Mouse (Mus musculus) Patski (cell line): ENCODE data around the gene Uaca. TPM values are rescaled to one million over a fixed set of nuclear protein-coding genes. Genes with fewer than 3 reads are reported as not detected.

Source experiments
- ATAC-seq: fragments of 100-300 bp; one replicate; pipeline ENCODE4 v1.8.0; 2021
- CTCF ChIA-PET: fragments of 350-600 bp; sonication (Branson Sonifier 250); formaldehyde crosslinking; loops from one replicate; lab custom pipeline; 2022; ENCODE audit warnings: inconsistent platforms; lab: Charles Lee
- POLR2A ChIA-PET: fragments of 350-600 bp; sonication (Branson Sonifier 250); formaldehyde crosslinking; loops from one replicate; lab custom pipeline; 2022; ENCODE audit warnings: antibody characterized with exemption, inconsistent platforms; lab: Charles Lee
- DNase-seq: peaks from one replicate; pipeline ENCODE4 v3.0.0-alpha.2; 2011; ENCODE audit warnings: low read depth, low spot score
- H3K27me3 ChIP-seq: fragments of 371-371 bp; one replicate; pipeline ENCODE4 v1.5.1; 2021
- CTCF ChIP-seq: fragments of 100-300 bp; IDR thresholded peaks from one replicate; pipeline ENCODE4 v1.5.1; 2021
- in situ Hi-C: fragments of 300-500 bp; cut with MboI; formaldehyde crosslinking; loops from 3 replicates; pipeline ENCODE4 v1.11.1; 2018; ENCODE audit warnings: low pct_unique_long_range_greater_than_20kb, mixed read lengths
- polyA plus RNA-seq: library from polyadenylated mRNA; unstranded; gene quantifications from one replicate; pipeline ENCODE4 v1.2.3, GENCODE M21; 2021

The Uaca gene
- polyA plus RNA-seq, 1 experiment from 2014 or later: 16.3 TPM

DNA sequence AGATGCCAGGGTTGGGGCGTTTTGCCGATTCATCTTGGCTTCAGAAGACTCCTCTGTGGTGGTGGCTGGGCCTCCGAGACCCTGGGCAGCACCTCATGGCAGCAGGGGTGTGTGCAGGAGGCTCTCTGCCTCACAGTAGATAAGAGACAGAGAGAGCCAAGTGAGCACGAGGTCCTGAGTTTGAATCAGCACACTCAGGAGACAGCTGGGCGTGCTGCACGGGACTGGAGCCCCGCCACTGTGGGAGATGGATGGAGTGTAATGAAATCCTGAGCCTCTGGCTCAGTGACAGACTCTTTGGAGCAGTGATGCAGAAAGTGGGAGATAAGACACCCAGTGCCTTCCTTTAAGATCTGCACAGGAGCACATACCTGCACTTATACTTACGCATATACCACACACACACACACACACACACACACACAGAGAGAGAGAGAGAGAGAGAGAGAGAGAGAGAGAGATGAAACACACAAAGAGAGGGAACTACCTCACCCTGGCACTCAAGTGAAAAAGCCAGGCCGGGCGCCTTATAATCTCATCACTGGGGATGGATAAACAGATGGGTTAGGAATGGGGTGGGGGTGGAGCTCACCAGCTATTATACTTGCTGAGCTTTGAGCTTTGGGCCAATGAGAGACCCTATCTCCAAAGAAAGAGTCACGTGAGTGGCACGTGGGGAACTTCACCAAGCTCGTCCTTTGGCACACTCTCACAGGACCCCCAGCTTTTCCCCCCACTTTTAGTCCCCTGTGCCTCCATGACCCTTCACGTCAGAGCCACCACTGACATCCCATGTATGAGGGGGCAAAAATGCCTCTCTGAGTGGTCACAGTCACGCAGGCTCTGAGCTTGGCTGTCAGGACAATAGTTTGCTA lies 37.2 kb upstream of the Uaca start:
- in situ Hi-C loops: no loop called here
- no peaks in the 10 kb centered on the region for H3K27me3 ChIP-seq
- ATAC-seq (no peak), DNase-seq (no peak)
- POLR2A ChIA-PET: interaction anchor here (1.2 kb wide), 1 partner anchor 14 kb away, joined by 3 read pairs; no protein-coding TSS in a partner anchor
- CTCF ChIA-PET: interaction anchor here (1.0 to 2.8 kb wide), 3 partner anchors 13 to 35 kb away, joined by 3 to 10 read pairs (median 3); no protein-coding TSS in a partner anchor
- no peak for TF ChIP-seq CTCF

DNA sequence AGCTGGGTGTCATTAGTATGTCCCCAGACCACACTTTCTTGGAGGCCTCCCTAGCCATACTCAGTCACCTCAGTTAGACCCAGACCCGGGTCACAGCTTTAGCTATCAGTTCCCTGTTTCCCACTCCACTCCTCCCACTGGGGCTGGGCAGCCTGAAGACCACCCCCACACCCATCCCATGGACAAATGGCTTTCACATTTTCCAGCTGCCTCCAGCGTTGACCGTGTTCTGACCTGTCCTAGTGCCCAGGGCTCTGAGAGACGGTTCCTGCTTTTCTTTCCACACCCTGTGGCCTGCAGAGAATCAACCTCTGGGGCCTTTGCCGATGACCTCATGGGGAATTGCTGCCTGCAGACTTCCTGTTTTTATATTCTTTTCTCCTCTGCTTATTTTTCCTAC lies 36.5 kb upstream of the Uaca start:
- no peak for ATAC-seq
- no peak for DNase-seq
- ChIA-PET POLR2A (interaction anchor here (0.6 to 1.2 kb wide), 2 partner anchors 15 to 1098 kb away, joined by 3 to 4 read pairs; no protein-coding TSS in a partner anchor), CTCF (interaction anchor here (1.0 to 2.8 kb wide), 3 partner anchors 13 to 34 kb away, joined by 3 to 10 read pairs (median 3); no protein-coding TSS in a partner anchor)
- no peak for TF ChIP-seq CTCF
- in situ Hi-C loops: no loop called here
- no peaks in the 10 kb centered on the region for H3K27me3 ChIP-seq

DNA sequence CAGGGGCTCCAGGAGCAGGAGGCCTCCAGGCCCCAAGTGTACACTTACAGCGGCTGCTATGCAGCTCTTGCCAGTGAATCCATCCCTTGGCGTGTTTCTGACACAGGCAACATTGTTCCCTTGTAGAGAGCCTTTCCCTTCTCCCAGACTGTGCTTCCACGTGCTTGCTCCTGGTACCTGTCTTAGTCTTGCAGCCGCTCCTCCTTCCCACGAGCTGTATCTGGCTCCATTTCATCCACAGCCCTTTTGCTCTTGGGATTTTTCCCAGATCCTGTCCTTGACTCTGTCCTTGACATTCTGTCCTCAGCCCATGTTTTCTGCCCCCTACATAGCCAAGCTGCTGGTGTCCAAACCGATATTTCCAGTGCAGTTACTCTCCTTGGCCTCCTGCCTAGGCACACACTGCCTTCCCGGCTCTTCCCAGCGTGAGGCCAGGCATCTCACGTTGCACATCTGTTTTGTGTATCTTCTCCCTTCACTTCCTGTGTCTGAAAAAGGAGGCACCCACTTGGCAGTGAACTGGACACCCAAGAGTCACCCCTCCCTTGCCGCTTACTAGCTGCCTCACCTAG lies 34.8 kb upstream of the Uaca start:
- ChIA-PET POLR2A (no interaction called here), CTCF (interaction anchor here (2.8 kb wide), 1 partner anchor 15 kb away, joined by 10 read pairs; no protein-coding TSS in a partner anchor)
- no peak for DNase-seq
- in situ Hi-C loops: no loop called here
- no peaks in the 10 kb centered on the region for H3K27me3 ChIP-seq
- ATAC-seq: no peak
- TF ChIP-seq CTCF: no peak

DNA sequence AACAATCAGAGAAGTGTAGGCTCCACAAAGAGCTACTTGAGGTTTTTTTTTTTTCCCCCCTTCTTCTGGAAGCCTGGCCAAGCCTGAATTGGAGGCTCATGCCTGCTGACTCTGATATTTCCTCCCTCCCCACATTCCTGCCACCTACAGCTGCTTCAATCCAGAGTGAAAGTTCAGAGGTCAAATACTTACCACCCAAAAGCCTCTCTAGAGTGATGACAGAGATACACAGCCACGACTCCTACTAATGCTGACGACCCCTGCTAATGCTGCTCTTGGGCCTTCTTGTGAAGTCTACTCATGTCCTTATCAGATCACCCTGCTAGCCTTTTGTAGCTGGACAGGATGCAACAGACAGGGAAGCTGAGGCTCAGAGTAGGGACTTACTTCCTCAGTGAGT lies 29.2 kb upstream of the Uaca start:
- no peaks in the 10 kb centered on the region for H3K27me3 ChIP-seq
- ATAC-seq: no peak
- DNase-seq: no peak
- in situ Hi-C loops: no loop called here
- ChIA-PET POLR2A (interaction anchor here (1.3 kb wide), 1 partner anchor 30 kb away, joined by 3 read pairs; no protein-coding TSS in a partner anchor), CTCF (interaction anchor here (2.0 kb wide), 1 partner anchor 10 kb away, joined by 4 read pairs; no protein-coding TSS in a partner anchor)
- TF ChIP-seq CTCF: no peak

DNA sequence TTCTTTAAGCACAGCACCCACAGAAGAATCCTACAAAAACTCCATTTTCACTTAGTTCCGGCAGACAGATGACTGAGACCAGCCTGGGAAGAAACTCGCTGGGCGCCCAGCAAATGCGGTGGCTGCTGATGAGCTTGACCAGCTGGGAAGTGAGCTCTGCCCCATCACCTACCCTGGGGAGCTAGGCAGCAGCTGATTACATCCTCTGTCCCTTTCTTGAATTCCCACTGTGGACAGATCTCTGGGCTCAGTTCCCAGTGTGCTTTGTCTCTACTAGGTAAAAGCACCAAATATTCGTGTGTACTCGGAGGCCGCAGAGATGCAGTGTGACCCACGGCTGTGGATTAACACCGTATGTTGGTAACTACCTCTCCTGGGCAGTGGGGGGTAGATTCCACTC lies 25.9 kb upstream of the Uaca start:
- H3K27me3 ChIP-seq: no peaks in the 10 kb centered on the region
- no peak for TF ChIP-seq CTCF
- in situ Hi-C loops: no loop called here
- ATAC-seq (no peak), DNase-seq (no peak)
- ChIA-PET POLR2A (no interaction called here), CTCF (no interaction called here)

DNA sequence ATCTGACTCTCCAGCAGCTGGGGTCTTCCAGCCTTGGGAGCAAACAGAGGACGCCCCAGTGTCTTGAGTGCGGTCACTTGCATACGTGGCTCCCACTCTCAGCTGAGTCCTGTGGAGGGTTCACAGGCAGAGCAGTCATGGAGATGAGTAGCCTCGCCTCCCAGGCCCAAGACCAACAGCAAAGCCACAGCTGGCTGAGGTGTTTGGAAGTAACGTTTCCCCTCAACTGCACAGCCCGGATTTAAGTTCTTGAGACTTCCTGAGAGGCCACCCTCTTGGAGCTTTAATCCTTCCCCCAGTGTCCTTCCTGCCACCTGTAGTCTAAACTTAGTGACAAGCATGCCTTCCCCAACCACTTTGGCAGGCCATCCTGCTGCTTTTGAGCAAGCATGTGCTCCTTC lies 24.6 kb upstream of the Uaca start:
- DNase-seq: no peak
- in situ Hi-C loops: no loop called here
- ChIA-PET POLR2A (no interaction called here), CTCF (no interaction called here)
- H3K27me3 ChIP-seq: no peaks in the 10 kb centered on the region
- no peak for ATAC-seq
- TF ChIP-seq CTCF: no peak

DNA sequence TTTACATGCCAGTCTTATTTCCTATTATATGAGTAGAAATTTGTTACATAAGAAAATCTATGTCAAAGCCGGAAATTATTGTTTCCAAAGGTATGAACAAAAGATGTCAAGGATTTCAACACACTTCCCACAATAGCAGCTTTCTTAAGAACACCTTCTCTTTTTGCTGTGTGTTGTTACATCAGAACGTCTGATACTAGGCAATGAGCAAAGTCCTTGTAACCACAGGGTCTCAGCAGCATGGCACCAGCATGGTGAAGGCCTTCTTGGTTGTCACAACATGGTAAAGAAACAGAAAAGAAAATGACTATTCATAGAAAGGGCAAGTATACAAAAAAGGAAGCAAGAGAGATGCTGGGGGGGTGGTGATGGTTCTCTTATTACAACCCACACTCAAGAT lies 20.6 kb upstream of the Uaca start:
- ATAC-seq: no peak
- POLR2A ChIA-PET: no interaction called here
- CTCF ChIA-PET: interaction anchor here (0.9 kb wide), 1 partner anchor 49 kb away, joined by 4 read pairs; no protein-coding TSS in a partner anchor
- DNase-seq: no peak
- H3K27me3 ChIP-seq: no peaks in the 10 kb centered on the region
- in situ Hi-C loops: no loop called here
- no peak for TF ChIP-seq CTCF

DNA sequence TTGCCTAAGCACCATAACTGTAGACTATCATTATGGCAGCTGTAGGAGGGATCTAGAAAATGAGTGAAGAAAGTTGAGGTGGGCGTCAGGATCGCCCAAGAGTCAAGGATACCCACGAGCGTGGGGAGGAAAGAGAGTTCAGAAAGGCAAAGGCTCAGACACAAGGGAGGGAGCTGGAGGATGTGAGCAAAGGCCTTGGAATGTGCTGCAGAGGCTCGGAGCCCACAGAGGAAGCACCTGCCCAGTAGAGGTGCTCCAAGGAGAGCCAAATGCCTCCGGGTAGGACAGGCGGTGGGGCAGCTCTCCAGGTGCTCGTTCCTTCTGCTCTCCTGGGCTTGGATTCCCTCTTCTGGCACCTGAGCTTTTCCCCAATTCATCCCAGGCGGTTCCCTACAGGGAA lies 17.4 kb upstream of the Uaca start:
- TF ChIP-seq CTCF: no peak

DNA sequence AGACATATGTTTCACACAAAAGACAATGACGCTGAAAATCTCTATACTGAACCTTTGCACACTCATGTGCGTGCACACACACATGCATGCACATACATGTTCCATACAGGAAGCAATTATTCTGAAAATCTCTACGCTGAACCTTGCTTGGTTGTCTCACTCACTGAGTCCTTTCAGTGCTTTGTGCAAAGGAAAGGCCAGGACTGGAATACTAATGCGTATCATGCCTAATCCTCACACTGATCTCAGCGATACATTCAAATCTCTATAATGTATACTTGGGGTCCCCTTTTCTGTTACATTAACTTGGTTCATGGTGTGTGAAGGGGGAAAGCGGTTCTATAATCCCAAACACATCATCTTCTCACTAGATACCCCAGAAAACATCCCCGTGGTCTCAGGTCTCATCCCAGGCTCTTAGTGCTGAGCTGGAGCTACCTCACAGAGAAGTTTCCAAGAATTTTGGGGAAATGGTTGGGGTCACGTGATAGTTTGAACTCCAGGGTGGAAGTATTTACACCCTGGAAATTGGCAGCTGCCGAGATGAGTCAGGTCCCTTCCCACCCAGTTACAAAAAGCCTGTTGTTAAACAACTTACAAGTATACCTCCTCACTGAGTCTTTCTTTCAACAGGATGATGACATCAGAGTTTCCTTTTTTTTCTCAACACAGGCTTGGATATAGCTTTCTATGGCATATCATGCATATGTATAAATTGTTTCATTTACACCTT lies 12.1 kb upstream of the Uaca start:
- ATAC-seq: no peak

More for the DNA sequence above, 17.4 kb upstream of the Uaca start:
- no peaks in the 10 kb centered on the region for H3K27me3 ChIP-seq
- in situ Hi-C loops: no loop called here
- CTCF ChIA-PET: interaction anchor here (1.1 to 1.2 kb wide), 3 partner anchors 13 to 19 kb away, joined by 3 read pairs; no protein-coding TSS in a partner anchor
- POLR2A ChIA-PET: no interaction called here
- DNase-seq (no peak), ATAC-seq (no peak)

DNA sequence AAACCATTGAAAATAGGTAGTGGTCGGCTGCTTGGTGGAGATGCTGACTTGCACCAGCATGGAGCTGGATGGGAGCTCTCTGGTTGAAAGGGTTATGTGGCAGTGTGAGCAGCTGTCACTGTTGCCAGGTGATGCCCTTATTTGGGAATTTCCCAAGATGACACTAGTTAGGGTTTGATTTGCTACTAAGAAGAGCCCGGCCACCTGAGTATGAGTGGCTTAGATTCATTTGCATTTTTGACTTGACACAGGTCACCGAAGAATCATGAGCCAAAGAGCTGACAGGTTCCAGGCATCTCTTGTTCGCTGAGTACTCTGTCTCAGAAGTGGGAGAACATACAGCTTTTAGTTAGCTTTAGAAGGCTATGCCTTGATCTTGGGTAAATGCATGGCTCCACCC lies 9.3 kb upstream of the Uaca start:
- POLR2A ChIA-PET: no interaction called here
- H3K27me3 ChIP-seq: peaks cover 3% of the 10 kb centered on the region
- CTCF ChIA-PET: no interaction called here
- ATAC-seq (no peak), DNase-seq (no peak)
- in situ Hi-C loops: no loop called here
- TF ChIP-seq CTCF: no peak

More for the DNA sequence above, 12.1 kb upstream of the Uaca start:
- in situ Hi-C loops: no loop called here
- ChIA-PET CTCF (no interaction called here), POLR2A (no interaction called here)
- peaks cover 3% of the 10 kb centered on the region for H3K27me3 ChIP-seq
- no peak for DNase-seq
- no peak for TF ChIP-seq CTCF
